Mouse (Mus musculus) limb, embryonic 14.5 days (tissue): Measurements from ENCODE around the gene Cks2. TPM values are rescaled to one million over a fixed set of nuclear protein-coding genes. Genes with fewer than 3 reads are reported as not detected.
A peak's percentile ranks its signal among the peaks of the same experiment; 100 is the strongest.

Experiments
- ATAC-seq: fragments of 200-750 bp; cut with Nextera tagmentation; 2 replicates; pipeline ENCODE4 v1.8.0; 2017; ENCODE audit warnings: low read depth, moderate number of reproducible peaks, moderate TSS enrichment; ENCODE audit not compliant: low FRiP score
- DNase-seq: peaks from one replicate; pipeline ENCODE4 v3.0.0-alpha.2; 2015; ENCODE audit warnings: low spot score
- H3K27ac ChIP-seq: fragments of 300-500 bp; sonication (generic); replicated peaks from 2 replicates; pipeline ENCODE4 v1.5.1; 2014; ENCODE audit warnings: low read depth, mild to moderate bottlenecking, low read length, moderate library complexity, mixed read lengths
- H3K27me3 ChIP-seq: fragments of 300-500 bp; sonication (generic); 2 replicates; pipeline ENCODE4 v1.6.1; 2014; ENCODE audit warnings: low read length, mixed read lengths; ENCODE audit not compliant: control insufficient read depth, insufficient read depth
- H3K36me3 ChIP-seq: fragments of 300-500 bp; sonication (generic); 2 replicates; pipeline ENCODE4 v1.6.1; 2014; ENCODE audit warnings: mild to moderate bottlenecking, low read length, moderate library complexity, mixed read lengths; ENCODE audit not compliant: control insufficient read depth, insufficient read depth
- H3K4me1 ChIP-seq: fragments of 300-500 bp; sonication (generic); 2 replicates; pipeline ENCODE4 v1.6.1; 2014; ENCODE audit warnings: antibody characterized with exemption, low read length, mixed read lengths; ENCODE audit not compliant: control insufficient read depth, insufficient read depth
- H3K4me2 ChIP-seq: fragments of 300-500 bp; sonication (generic); replicated peaks from 2 replicates; pipeline ENCODE4 v1.6.1; 2014; ENCODE audit warnings: low read depth, mild to moderate bottlenecking, low read length, moderate library complexity; ENCODE audit not compliant: severe bottlenecking
- H3K4me3 ChIP-seq: fragments of 300-500 bp; sonication (generic); replicated peaks from 2 replicates; pipeline ENCODE4 v1.5.1; 2014; ENCODE audit warnings: low read length
- H3K9ac ChIP-seq: fragments of 300-500 bp; sonication (generic); 2 replicates; pipeline ENCODE4 v1.6.1; 2014; ENCODE audit warnings: mild to moderate bottlenecking, low read depth, low read length, moderate library complexity; ENCODE audit not compliant: severe bottlenecking
- H3K9me3 ChIP-seq: fragments of 300-500 bp; sonication (generic); 2 replicates; pipeline ENCODE4 v1.6.1; 2016; ENCODE audit warnings: low read length; ENCODE audit not compliant: control insufficient read depth
- POLR2A ChIP-seq: fragments of 200-500 bp; IDR thresholded peaks from 2 replicates; pipeline ENCODE4 v1.8.0; 2012; ENCODE audit warnings: inconsistent platforms, mild to moderate bottlenecking, moderate library complexity, borderline replicate concordance; ENCODE audit not compliant: insufficient read depth, insufficient read length; ENCODE audit errors: extremely low read depth
- WGBS: fragments of 180-500 bp; shearing (Covaris S2); extraction: QIAGEN DNeasy Blood & Tissue Kit; methylation state at CpG from one replicate; pipeline ENCODE4 v1.1.7; 2014; 5-methylcytosine and 5-hydroxymethylcytosine counted together
- polyA plus RNA-seq, 2 experiments: library from polyadenylated mRNA; depleted of rRNA in 1 of 2; stranded (reverse) in 1 of 2; unstranded in 1 of 2; fragments of >200 nt; fragmentation: Nextera tagmentation in 1 of 2; extraction: Ambion mirVana in 1 of 2; gene quantifications; 2 replicates each; pipeline versions ENCODE4 v1.2.1 to v1.2.3; 2012 to 2014

Gene Cks2
- polyA plus RNA-seq, 2 experiments = 160 to 285 TPM

GRCm38 (mm10) chr13:51615815-51616214 lies 29.2 kb upstream of the Cks2 start:
- peak; percentile 54; the same call in 1 of the 2 replicates for ATAC-seq
- DNase-seq = no peak
- no peaks in the 10 kb centered on the region for H3K9me3 ChIP-seq
- H3K4me3 ChIP-seq = no peak overlapping the region
- no peak overlapping the region for H3K4me2 ChIP-seq
- H3K36me3 ChIP-seq = no peaks in the 10 kb centered on the region
- 42% methylated on average over 10 of the region's 10 CpGs for WGBS
- no peak overlapping the region for H3K9ac ChIP-seq
- TF ChIP-seq POLR2A = no peak
- peaks cover 19% of the 10 kb centered on the region for H3K4me1 ChIP-seq
- H3K27me3 ChIP-seq = no peaks in the 10 kb centered on the region
- H3K27ac ChIP-seq = peak overlapping the region; percentile 5; the same call in 1 of the 2 replicates

DNA sequence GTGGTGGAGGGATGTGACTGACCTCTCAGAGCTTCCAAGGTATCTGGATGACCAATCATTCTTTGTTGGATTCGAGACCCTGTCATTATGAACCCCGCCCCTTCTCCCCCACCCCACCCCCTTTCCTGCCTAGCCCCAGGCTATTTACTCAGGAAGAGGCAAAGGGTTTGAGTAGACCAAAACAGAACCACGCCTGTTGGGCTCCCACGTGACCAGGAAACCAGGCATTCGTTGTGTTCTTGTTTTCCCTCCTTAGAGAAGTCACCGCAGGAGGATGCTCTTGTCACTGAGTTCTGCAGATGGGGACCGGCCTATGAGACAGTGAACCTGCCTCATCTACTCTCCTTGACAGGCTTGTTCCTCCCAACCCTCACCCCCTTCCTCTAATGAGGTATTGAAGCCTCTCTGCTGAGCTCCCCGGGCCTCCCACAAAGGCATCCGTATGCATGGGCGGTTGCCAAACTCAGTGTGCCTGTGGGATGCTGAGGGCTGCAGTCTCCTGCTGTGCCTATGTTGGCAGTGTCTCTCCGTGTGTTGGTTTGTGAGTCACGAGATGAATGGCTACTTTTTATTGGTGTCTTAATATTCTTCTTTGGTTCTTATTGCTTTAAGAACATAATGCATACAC lies 28.5 kb upstream of the Cks2 start:
- Histone ChIP-seq H3K27ac (no peak overlapping the region), H3K36me3 (no peaks in the 10 kb centered on the region), H3K27me3 (no peaks in the 10 kb centered on the region), H3K4me2 (no peak overlapping the region), H3K4me3 (no peak overlapping the region), H3K9ac (no peak overlapping the region), H3K4me1 (peaks cover 14% of the 10 kb centered on the region), H3K9me3 (no peaks in the 10 kb centered on the region)
- ATAC-seq = no peak
- no peak for DNase-seq
- 14% methylated on average over 12 of the region's 12 CpGs for WGBS
- no peak for TF ChIP-seq POLR2A

DNA sequence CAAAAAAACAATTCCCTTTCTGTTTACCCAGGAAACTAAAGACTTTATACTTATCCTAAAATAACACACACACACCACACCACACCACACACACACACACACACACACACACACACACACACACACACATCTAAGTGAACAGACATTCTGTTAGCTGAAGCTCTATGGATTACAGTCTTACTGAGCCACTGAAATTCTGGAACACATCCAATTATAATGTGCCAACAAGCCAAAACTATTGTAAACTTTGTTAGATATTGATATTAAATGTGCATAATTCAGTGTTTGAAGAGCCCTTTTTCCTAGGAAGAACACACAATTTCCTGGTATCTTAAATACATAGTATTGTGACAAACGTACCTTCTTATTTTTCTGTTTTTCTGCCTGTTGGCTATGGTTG lies 27.7 kb upstream of the Cks2 start:
- Histone ChIP-seq H3K4me3 (no peak overlapping the region), H3K36me3 (no peaks in the 10 kb centered on the region), H3K4me2 (no peak overlapping the region), H3K9me3 (no peaks in the 10 kb centered on the region), H3K27ac (no peak overlapping the region), H3K9ac (no peak overlapping the region), H3K4me1 (peaks cover 14% of the 10 kb centered on the region), H3K27me3 (no peaks in the 10 kb centered on the region)
- TF ChIP-seq POLR2A = no peak
- 69% methylated on average over 1 of the region's 1 CpGs for WGBS
- ATAC-seq (no peak), DNase-seq (no peak)

DNA sequence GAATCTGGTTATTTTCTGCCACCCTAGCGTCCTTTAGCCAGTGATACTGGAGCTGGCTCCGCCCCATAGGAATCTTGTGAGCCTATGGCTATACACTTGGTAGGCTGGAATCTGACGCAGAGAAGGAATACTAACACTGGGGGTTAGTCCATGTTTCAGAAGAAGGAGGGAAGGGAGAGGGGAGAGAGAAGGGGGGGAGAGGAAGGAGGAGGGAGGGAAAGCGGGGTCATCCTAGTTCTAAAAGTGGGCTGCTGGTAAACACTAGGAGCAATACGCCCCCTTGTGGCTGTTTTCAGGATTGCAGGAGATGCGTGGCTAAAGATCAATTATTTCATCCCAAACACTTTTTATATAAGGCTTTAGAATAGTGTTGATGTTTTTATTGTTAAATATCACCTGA lies 27.2 kb upstream of the Cks2 start:
- H3K27me3 ChIP-seq = no peaks in the 10 kb centered on the region
- H3K4me3 ChIP-seq = no peak overlapping the region
- no peak overlapping the region for H3K9ac ChIP-seq
- TF ChIP-seq POLR2A = no peak
- H3K4me1 ChIP-seq = peaks cover 14% of the 10 kb centered on the region
- no peaks in the 10 kb centered on the region for H3K9me3 ChIP-seq
- no peak for ATAC-seq
- H3K27ac ChIP-seq = no peak overlapping the region
- no peak overlapping the region for H3K4me2 ChIP-seq
- H3K36me3 ChIP-seq = no peaks in the 10 kb centered on the region
- DNase-seq = peak; percentile 80
- WGBS = 21% methylated on average over 6 of the region's 6 CpGs

DNA sequence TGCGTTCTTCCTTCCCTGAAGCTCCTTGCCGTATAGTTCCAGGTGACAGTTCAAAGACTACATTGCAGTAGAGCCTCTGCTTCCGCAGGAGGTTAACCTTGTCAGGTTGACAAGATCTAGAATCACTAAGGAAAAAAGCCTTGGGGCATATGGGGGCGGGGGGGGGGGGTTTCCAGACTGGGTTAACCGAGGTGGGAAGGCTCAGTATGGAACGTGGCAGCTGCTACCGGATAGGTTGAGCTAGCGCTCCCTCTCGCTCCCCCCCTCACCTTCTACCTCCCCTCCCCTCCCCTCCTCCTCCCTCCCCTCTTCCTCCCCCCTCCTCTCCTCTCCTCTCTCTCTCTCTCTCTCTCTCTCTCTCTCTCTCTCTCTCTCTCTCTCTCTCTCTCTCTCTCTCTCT lies 26.4 kb upstream of the Cks2 start:
- ATAC-seq (no peak), DNase-seq (no peak)
- WGBS = 37% methylated on average over 6 of the region's 9 CpGs
- Histone ChIP-seq H3K9ac (no peak overlapping the region), H3K9me3 (no peaks in the 10 kb centered on the region), H3K27ac (no peak overlapping the region), H3K4me3 (no peak overlapping the region), H3K36me3 (no peaks in the 10 kb centered on the region), H3K4me2 (no peak overlapping the region), H3K27me3 (no peaks in the 10 kb centered on the region), H3K4me1 (peaks cover 14% of the 10 kb centered on the region)
- no peak for TF ChIP-seq POLR2A

GRCm38 (mm10) chr13:51622626-51623025 lies 22.4 kb upstream of the Cks2 start:
- H3K4me2 ChIP-seq = no peak overlapping the region
- TF ChIP-seq POLR2A = no peak
- H3K4me1 ChIP-seq = no peaks in the 10 kb centered on the region
- H3K27ac ChIP-seq = no peak overlapping the region
- H3K36me3 ChIP-seq = no peaks in the 10 kb centered on the region
- H3K9me3 ChIP-seq = no peaks in the 10 kb centered on the region
- H3K27me3 ChIP-seq = no peaks in the 10 kb centered on the region
- H3K4me3 ChIP-seq = no peak overlapping the region
- WGBS = 86% methylated on average over 5 of the region's 5 CpGs
- H3K9ac ChIP-seq = no peak overlapping the region
- ATAC-seq (no peak), DNase-seq (no peak)
